ENCODE assay signal across 20 mouse cellular contexts in genomic region chr1:72602186-72602585, GRCm38 (mm10). TPM values are rescaled to one million over a fixed set of nuclear protein-coding genes. Genes with fewer than 3 reads are reported as not detected.
DNase-seq lines count a peak whose midpoint lies in the region; ATAC-seq and TF ChIP-seq lines count a peak whose summit lies in the region.
"Had no signal": no experiment of that assay in that cellular context is flagged by ENCODE, and none has a peak within 500 bp of the region (broad histone marks: within the 10 kb centered on the region; RNA-seq: fewer than 3 reads in every experiment).

No protein-coding gene starts in this region.

- H3K4me3 ChIP-seq in heart, embryonic 14.5 days (ENCODE audit: control insufficient read depth in 1 of 2, insufficient read depth in 1 of 2, low read depth in 1 of 2, low read length in 2 of 2), result no peak overlapping the region
- H3K4me3 ChIP-seq in lung, postnatal 0 days (ENCODE audit: low read depth, low read length), result no peak overlapping the region
- H3K4me3 ChIP-seq: embryonic facial prominence, embryonic 13.5 days; forebrain, embryonic 12.5 days; hindbrain, embryonic 15.5 days had no signal

- H3K9ac ChIP-seq in heart, embryonic 14.5 days (ENCODE audit: low read length), result no peak overlapping the region
- H3K9ac ChIP-seq in lung, postnatal 0 days (replicated peaks; ENCODE audit: low read depth), result no peak overlapping the region
- H3K9ac ChIP-seq: embryonic facial prominence, embryonic 13.5 days; forebrain, embryonic 12.5 days; hindbrain, embryonic 15.5 days had no signal

- TF ChIP-seq CTCF in lung, postnatal 0 days (IDR thresholded peaks at IDR 0.05), result no peak

- H3K27ac ChIP-seq in heart, embryonic 14.5 days (replicated peaks in 1 of 2; ENCODE audit: control insufficient read depth in 1 of 2, insufficient read depth in 1 of 2, low read depth in 2 of 2, low read length in 2 of 2), result peak overlapping the region; percentile 25 to 50; a peak in 3 of 4 replicates
- no peak overlapping the region for H3K27ac ChIP-seq in lung, postnatal 0 days (ENCODE audit: low read length)
- H3K27ac ChIP-seq: embryonic facial prominence, embryonic 13.5 days; forebrain, embryonic 12.5 days; hindbrain, embryonic 15.5 days had no signal

- no peaks in the 10 kb centered on the region for H3K27me3 ChIP-seq in heart, embryonic 14.5 days (ENCODE audit: control insufficient read depth, insufficient read depth, low read length)
- H3K27me3 ChIP-seq in lung, postnatal 0 days (replicated peaks; ENCODE audit: insufficient read depth, low read length), result no peaks in the 10 kb centered on the region
- H3K27me3 ChIP-seq: embryonic facial prominence, embryonic 13.5 days; forebrain, embryonic 12.5 days; hindbrain, embryonic 15.5 days had no signal

- H3K4me2 ChIP-seq in heart, embryonic 14.5 days (ENCODE audit: low read length), result no peak overlapping the region
- no peak overlapping the region for H3K4me2 ChIP-seq in lung, postnatal 0 days (replicated peaks; ENCODE audit: low read depth, low read length)
- H3K4me2 ChIP-seq: embryonic facial prominence, embryonic 13.5 days; forebrain, embryonic 12.5 days; hindbrain, embryonic 15.5 days had no signal

- H3K9me3 ChIP-seq in heart, embryonic 14.5 days (ENCODE audit: control insufficient read depth, low read length), result no peaks in the 10 kb centered on the region
- no peaks in the 10 kb centered on the region for H3K9me3 ChIP-seq in lung, postnatal 0 days (ENCODE audit: low read length)
- H3K9me3 ChIP-seq: embryonic facial prominence, embryonic 13.5 days; forebrain, embryonic 12.5 days; hindbrain, embryonic 15.5 days had no signal

- ATAC-seq in heart, embryonic 14.5 days (ENCODE audit: insufficient number of reproducible peaks, insufficient read depth, low FRiP score, low read depth), result no peak
- no peak for ATAC-seq in lung, postnatal 0 days
- ATAC-seq: forebrain, embryonic 16.5 days; intestine, postnatal 0 days had no signal

- peak; percentile 86 for DNase-seq in heart, adult 11 months
- no peak for DNase-seq in heart, adult 8-10 months (ENCODE audit: low spot score)
- DNase-seq in heart, adult 9 months (ENCODE audit: low spot score in 2 of 2), result no peak
- DNase-seq in lung, postnatal 36 days, result peak; percentile 25
- DNase-seq in lung, postnatal 0 days (ENCODE audit: low spot score), result no peak
- DNase-seq in liver, result no peak
- DNase-seq: adrenal gland, adult 2 months; adrenal gland, postnatal 25 days; B cell, adult 2 months; cerebellum, adult 18-20 months; cerebellum, adult 9-11 months; cerebellum, postnatal 36 days; gastrocnemius, postnatal 14 days; kidney, adult 8-10 months had no signal

- WGBS in heart, embryonic 14.5 days, result 41% methylated on average over 5 of the region's 5 CpGs
- WGBS in lung, postnatal 0 days, result 67% methylated on average over 5 of the region's 5 CpGs

- peaks cover 64% of the 10 kb centered on the region for H3K36me3 ChIP-seq in heart, embryonic 14.5 days (ENCODE audit: control insufficient read depth, insufficient read depth, low read length)
- peaks cover 4% of the 10 kb centered on the region for H3K36me3 ChIP-seq in lung, postnatal 0 days (ENCODE audit: insufficient read depth, low read length)

- no peak for TF ChIP-seq EP300 in lung, postnatal 0 days (IDR thresholded peaks at IDR 0.05)

- H3K4me1 ChIP-seq in heart, embryonic 14.5 days (ENCODE audit: control insufficient read depth in 2 of 2, insufficient read depth in 2 of 2, low read length in 2 of 2), result peaks cover 35 to 41% of the 10 kb centered on the region in 2 experiments
- H3K4me1 ChIP-seq in lung, postnatal 0 days (ENCODE audit: insufficient read depth, low read depth, low read length), result peaks cover 8% of the 10 kb centered on the region; the same call in 1 of the 2 replicates

RNA-seq across cellular contexts. Expression of gene Smarcal1, which starts 19.1 kb away (rescaled TPM):
- 10 to 100 TPM; 28.2 to 32.2 (median 29.4) TPM for total RNA-seq in heart, adult 8-10 months (2022)
- 17.0 and 18.8 TPM in 2 replicates for polyA plus RNA-seq in heart, embryonic 14.5 days (2014; fragmentation: Nextera tagmentation; extraction: Ambion mirVana)
- polyA plus RNA-seq in lung, postnatal 0 days (2015; fragmentation: Nextera tagmentation; extraction: Ambion mirVana), result 8.8 and 10.6 TPM in 2 replicates

Comparison
In these comparisons a context has a peak if more than half of its experiments do, and no peak if none do; other contexts are left out.
1. DNase-seq: peak in heart, adult 11 months (single experiment) and lung, postnatal 36 days (single experiment); none in heart, adult 8-10 months (single experiment), heart, adult 9 months (0 of 2), lung, postnatal 0 days (single experiment) and liver (single experiment).